Mouse (Mus musculus) testis, postnatal 14 days (tissue): ENCODE data around the gene Hpn.

Source experiments
- DNase-seq: peaks from one replicate; pipeline ENCODE4 v3.0.0; 2021; ENCODE audit warnings: low spot score

Gene Hpn

GRCm38 (mm10) chr7:31053882-31054447 is 61.1 kb downstream of the Hpn start:
- no peak for DNase-seq

- DNase-seq = peak; percentile 57
Observed at GRCm38 (mm10) chr7:31052636-31053434, 62.3 kb downstream of the Hpn start.

GRCm38 (mm10) chr7:31052251-31052635 is 62.8 kb downstream of the Hpn start:
- no peak for DNase-seq

- no peak for DNase-seq
Observed at GRCm38 (mm10) chr7:31051321-31052021, 63.6 kb downstream of the Hpn start, which contains the start of gene Fxyd7. TSS of gene Fxyd7 (minus strand) at chr7:31051467.

- no peak for DNase-seq
Observed at GRCm38 (mm10) chr7:31050921-31051320, 64.2 kb downstream of the Hpn start.

- DNase-seq = no peak
Observed at GRCm38 (mm10) chr7:31050487-31050886, 64.6 kb downstream of the Hpn start.

GRCm38 (mm10) chr7:31049846-31050281 is 65.2 kb downstream of the Hpn start:
- no peak for DNase-seq

- DNase-seq = no peak
Observed at GRCm38 (mm10) chr7:31049135-31049845, 65.8 kb downstream of the Hpn start.
